Mouse (Mus musculus) liver, postnatal 0 days (tissue): ENCODE data around the gene Sel1l2. TPM values are rescaled to one million over a fixed set of nuclear protein-coding genes. Genes with fewer than 3 reads are reported as not detected.

ENCODE experiments used
- ATAC-seq: fragments of 200-750 bp; cut with Nextera tagmentation; 2 replicates; pipeline ENCODE4 v1.8.0; 2017; ENCODE audit warnings: mild to moderate bottlenecking, moderate library complexity
- DNase-seq: peaks from one replicate; pipeline ENCODE4 v3.0.0-alpha.2; 2016
- H3K27ac ChIP-seq: fragments of 300-500 bp; sonication (generic); 2 replicates; pipeline ENCODE4 v1.5.1; 2014; ENCODE audit warnings: antibody characterized with exemption, moderate library complexity, mild to moderate bottlenecking, low read depth
- H3K27me3 ChIP-seq: fragments of 300-500 bp; sonication (generic); 2 replicates; pipeline ENCODE4 v1.6.1; 2014; ENCODE audit warnings: low read length, control low read depth, mixed read lengths; ENCODE audit not compliant: insufficient read depth
- H3K36me3 ChIP-seq: fragments of 300-500 bp; sonication (generic); replicated peaks from 2 replicates; pipeline ENCODE4 v1.6.1; 2014; ENCODE audit warnings: mild to moderate bottlenecking, control low read depth, low read length, moderate library complexity, mixed read lengths; ENCODE audit not compliant: insufficient read depth
- H3K4me1 ChIP-seq: fragments of 300-500 bp; sonication (generic); 2 replicates; pipeline ENCODE4 v1.6.1; 2014; ENCODE audit warnings: antibody characterized with exemption, mild to moderate bottlenecking, control low read depth; ENCODE audit not compliant: insufficient read depth
- H3K4me2 ChIP-seq: fragments of 300-500 bp; sonication (generic); 2 replicates; pipeline ENCODE4 v1.6.1; 2014; ENCODE audit warnings: low read depth, mild to moderate bottlenecking, low read length, moderate library complexity, mixed read lengths
- H3K4me3 ChIP-seq: fragments of 300-500 bp; sonication (generic); 2 replicates; pipeline ENCODE4 v1.5.1; 2014; ENCODE audit warnings: low read depth, low read length
- H3K9ac ChIP-seq: fragments of 300-500 bp; sonication (generic); replicated peaks from 2 replicates; pipeline ENCODE4 v1.6.1; 2014; ENCODE audit warnings: mild to moderate bottlenecking, moderate library complexity
- H3K9me3 ChIP-seq: fragments of 300-500 bp; sonication (generic); 2 replicates; pipeline ENCODE4 v1.6.1; 2016; ENCODE audit warnings: mild to moderate bottlenecking, control low read depth, low read length, mixed read lengths
- CTCF ChIP-seq: sonication (generic); IDR thresholded peaks from 2 replicates; pipeline ENCODE4 v1.5.1; 2016; ENCODE audit warnings: antibody characterized with exemption, low read depth
- EP300 ChIP-seq: IDR thresholded peaks from 2 replicates; pipeline ENCODE4 v1.6.1; 2016; ENCODE audit warnings: antibody characterized with exemption, low read depth, mild to moderate bottlenecking
- WGBS: fragments of 180-500 bp; shearing (Covaris S2); extraction: QIAGEN DNeasy Blood & Tissue Kit; methylation state at CpG from one replicate; pipeline ENCODE4 v1.1.7; 2014; ENCODE audit not compliant: insufficient replicate concordance; 5-methylcytosine and 5-hydroxymethylcytosine counted together
- polyA plus RNA-seq: library from polyadenylated mRNA; unstranded; fragments of >200 nt; fragmentation: Nextera tagmentation; extraction: Ambion mirVana; gene quantifications from 2 replicates; pipeline ENCODE4 v1.2.1, GENCODE M21; 2015

Gene Sel1l2
- polyA plus RNA-seq, 1 experiment from 2014 or later = not detected

DNA sequence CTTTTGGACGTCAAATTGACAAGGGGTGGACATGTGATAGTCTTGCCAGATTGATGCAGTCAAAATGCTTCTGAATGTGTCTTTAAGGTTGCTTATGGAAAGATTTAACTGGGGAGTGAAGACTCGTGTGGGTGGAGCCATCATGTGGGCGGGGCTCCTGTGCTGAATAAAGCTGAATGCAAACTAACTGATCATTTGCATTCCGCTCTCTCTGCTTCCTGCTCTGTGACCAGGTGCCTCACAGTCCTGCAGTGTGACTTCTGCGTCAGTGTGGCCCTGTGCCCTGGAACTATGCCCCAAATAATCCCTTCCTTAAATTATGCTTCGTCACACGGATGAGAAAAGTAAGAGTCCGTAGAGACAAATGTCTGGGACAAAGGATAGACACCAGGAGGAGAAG lies 108.7 kb downstream of the Sel1l2 start:
- Histone ChIP-seq H3K27ac (no peak overlapping the region), H3K4me2 (no peak overlapping the region), H3K4me3 (no peak overlapping the region), H3K27me3 (no peaks in the 10 kb centered on the region), H3K9ac (no peak overlapping the region), H3K9me3 (no peaks in the 10 kb centered on the region), H3K4me1 (no peaks in the 10 kb centered on the region), H3K36me3 (no peaks in the 10 kb centered on the region)
- TF ChIP-seq EP300 (no peak), CTCF (no peak)
- 52% methylated on average over 8 of the region's 8 CpGs for WGBS
- DNase-seq (no peak), ATAC-seq (no peak)

DNA sequence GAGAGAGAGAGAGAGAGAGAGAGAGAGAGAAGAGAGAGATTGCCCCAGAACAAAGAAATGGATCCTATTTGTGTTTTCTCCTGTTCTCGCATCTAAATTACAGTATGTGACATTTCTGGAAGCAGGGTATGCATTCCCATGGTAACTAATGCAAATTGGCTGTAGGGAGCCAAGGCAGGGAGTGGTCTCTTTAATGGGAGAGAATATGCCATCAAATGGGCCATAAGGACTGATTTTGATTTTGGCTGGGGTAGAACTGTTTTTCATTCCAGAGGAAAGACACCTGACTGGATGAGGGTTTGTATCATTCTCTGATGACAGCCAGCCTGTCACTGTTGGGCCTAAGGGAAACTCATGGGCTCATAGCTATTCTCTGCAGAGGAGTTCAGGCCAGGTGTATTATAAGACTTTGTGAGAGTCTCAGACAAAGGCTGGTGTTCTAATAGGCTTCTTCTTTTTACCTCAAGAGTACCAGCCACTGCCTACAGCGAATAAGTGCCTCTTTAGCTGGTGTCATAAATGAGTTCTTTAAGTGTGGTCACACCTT lies 133.8 kb downstream of the Sel1l2 start:
- DNase-seq = no peak
- Histone ChIP-seq H3K4me2 (no peak overlapping the region), H3K27ac (no peak overlapping the region), H3K36me3 (no peaks in the 10 kb centered on the region), H3K9ac (no peak overlapping the region), H3K4me3 (no peak overlapping the region), H3K27me3 (no peaks in the 10 kb centered on the region), H3K9me3 (no peaks in the 10 kb centered on the region), H3K4me1 (no peaks in the 10 kb centered on the region)
- WGBS = 69% methylated on average over 2 of the region's 2 CpGs
- ATAC-seq = no peak
- TF ChIP-seq CTCF (no peak), EP300 (no peak)

- no peak for ATAC-seq
- Histone ChIP-seq H3K9me3 (no peaks in the 10 kb centered on the region), H3K36me3 (no peaks in the 10 kb centered on the region), H3K9ac (no peak overlapping the region), H3K4me1 (no peaks in the 10 kb centered on the region), H3K27me3 (no peaks in the 10 kb centered on the region), H3K27ac (no peak overlapping the region), H3K4me3 (no peak overlapping the region), H3K4me2 (no peak overlapping the region)
- no peak for DNase-seq
- TF ChIP-seq EP300 (no peak), CTCF (no peak)
- 71% methylated on average over 7 of the region's 7 CpGs for WGBS
Observed at GRCm38 (mm10) chr2:140254256-140254655, 135.2 kb downstream of the Sel1l2 start.

DNA sequence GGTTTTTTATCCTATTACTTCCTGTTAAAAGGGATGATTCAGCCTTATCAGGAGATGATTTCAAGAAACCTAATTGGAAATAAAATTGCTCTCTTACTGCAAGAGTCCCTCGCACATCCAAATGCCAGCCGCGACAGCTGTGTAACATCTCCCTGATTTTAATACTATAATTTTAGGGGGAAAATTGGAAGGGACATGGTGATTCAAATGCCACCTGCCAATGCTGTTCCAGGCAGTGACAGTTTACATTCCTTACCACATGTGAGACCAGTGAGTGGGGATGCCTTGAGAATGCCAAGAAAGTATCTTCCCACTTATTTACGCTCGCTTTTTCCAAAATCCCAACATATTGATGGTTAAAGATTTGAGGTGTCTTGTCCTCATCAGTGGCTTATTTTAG lies 146.4 kb downstream of the Sel1l2 start:
- Histone ChIP-seq H3K4me2 (no peak overlapping the region), H3K27me3 (no peaks in the 10 kb centered on the region), H3K9me3 (no peaks in the 10 kb centered on the region), H3K4me3 (no peak overlapping the region), H3K27ac (no peak overlapping the region), H3K4me1 (no peaks in the 10 kb centered on the region), H3K9ac (no peak overlapping the region), H3K36me3 (no peaks in the 10 kb centered on the region)
- WGBS = 93% methylated on average over 5 of the region's 5 CpGs
- no peak for DNase-seq
- TF ChIP-seq CTCF (no peak), EP300 (no peak)
- no peak for ATAC-seq

DNA sequence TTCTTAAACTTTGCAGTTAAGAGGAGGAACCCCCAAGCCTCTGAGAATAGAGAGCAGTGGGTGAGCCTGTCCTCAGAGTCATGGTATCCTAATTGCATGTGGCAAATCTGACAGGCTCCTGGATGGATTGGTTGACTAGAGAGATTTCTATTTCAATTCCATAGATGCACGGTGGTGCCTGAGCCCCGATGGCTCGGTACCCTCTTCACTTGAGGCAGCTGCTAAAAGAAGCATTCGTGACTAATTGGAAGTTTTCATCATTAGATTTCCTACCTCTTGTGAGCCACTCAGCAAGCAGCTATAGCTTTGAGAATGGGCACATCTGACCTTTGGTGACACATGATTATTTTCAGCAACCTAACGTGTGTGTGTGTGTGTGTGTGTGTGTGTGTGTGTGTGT lies 147.1 kb downstream of the Sel1l2 start:
- H3K4me3 ChIP-seq = no peak overlapping the region
- ATAC-seq = no peak
- WGBS = 76% methylated on average over 5 of the region's 5 CpGs
- no peaks in the 10 kb centered on the region for H3K9me3 ChIP-seq
- H3K36me3 ChIP-seq = no peaks in the 10 kb centered on the region
- no peak overlapping the region for H3K4me2 ChIP-seq
- H3K27me3 ChIP-seq = no peaks in the 10 kb centered on the region
- no peak overlapping the region for H3K27ac ChIP-seq
- TF ChIP-seq EP300 (no peak), CTCF (no peak)
- H3K9ac ChIP-seq = no peak overlapping the region
- no peak for DNase-seq
- H3K4me1 ChIP-seq = no peaks in the 10 kb centered on the region

- no peaks in the 10 kb centered on the region for H3K9me3 ChIP-seq
- TF ChIP-seq CTCF = no peak
- no peak for TF ChIP-seq EP300
- DNase-seq (no peak), ATAC-seq (no peak)
- H3K4me3 ChIP-seq = no peak overlapping the region
- H3K4me2 ChIP-seq = no peak overlapping the region
- no peaks in the 10 kb centered on the region for H3K36me3 ChIP-seq
- no peak overlapping the region for H3K27ac ChIP-seq
- H3K27me3 ChIP-seq = no peaks in the 10 kb centered on the region
- WGBS = 49% methylated on average over 6 of the region's 6 CpGs
- H3K9ac ChIP-seq = no peak overlapping the region
- no peaks in the 10 kb centered on the region for H3K4me1 ChIP-seq
Observed at GRCm38 (mm10) chr2:140237245-140237644, 152.3 kb downstream of the Sel1l2 start.

DNA sequence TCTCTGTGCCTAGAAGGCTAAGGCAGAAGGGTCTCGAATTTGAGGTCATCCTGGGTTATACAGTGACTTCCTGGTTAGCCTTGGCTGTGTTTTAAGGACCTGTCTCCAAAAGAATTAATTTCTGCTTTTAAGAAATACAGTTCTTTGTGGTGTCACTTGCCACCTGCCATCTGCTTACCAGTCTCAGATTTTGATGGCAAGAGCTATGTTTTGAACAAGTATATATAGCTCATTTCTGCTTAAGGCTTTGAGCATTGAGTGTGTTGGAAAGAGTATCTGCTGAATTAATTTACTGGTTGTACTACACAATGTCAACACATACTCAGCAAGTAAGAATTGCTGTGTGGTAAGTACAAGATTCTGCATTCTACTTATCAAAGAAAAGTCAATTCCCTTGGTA lies 159.2 kb downstream of the Sel1l2 start:
- no peak overlapping the region for H3K9ac ChIP-seq
- DNase-seq (no peak), ATAC-seq (no peak)
- H3K4me2 ChIP-seq = no peak overlapping the region
- no peaks in the 10 kb centered on the region for H3K27me3 ChIP-seq
- no peak overlapping the region for H3K4me3 ChIP-seq
- no peak for TF ChIP-seq EP300
- no peak for TF ChIP-seq CTCF
- no peaks in the 10 kb centered on the region for H3K36me3 ChIP-seq
- 46% methylated on average over 1 of the region's 1 CpGs for WGBS
- H3K27ac ChIP-seq = no peak overlapping the region
- H3K9me3 ChIP-seq = no peaks in the 10 kb centered on the region
- no peaks in the 10 kb centered on the region for H3K4me1 ChIP-seq
